Mouse (Mus musculus): ENCODE data around the gene Lfng. TPM values are rescaled to one million over a fixed set of nuclear protein-coding genes. Genes with fewer than 3 reads are reported as not detected.

Lfng gene
- polyA plus RNA-seq, 1 experiment from 2014 or later, result 32.3 TPM

DNA sequence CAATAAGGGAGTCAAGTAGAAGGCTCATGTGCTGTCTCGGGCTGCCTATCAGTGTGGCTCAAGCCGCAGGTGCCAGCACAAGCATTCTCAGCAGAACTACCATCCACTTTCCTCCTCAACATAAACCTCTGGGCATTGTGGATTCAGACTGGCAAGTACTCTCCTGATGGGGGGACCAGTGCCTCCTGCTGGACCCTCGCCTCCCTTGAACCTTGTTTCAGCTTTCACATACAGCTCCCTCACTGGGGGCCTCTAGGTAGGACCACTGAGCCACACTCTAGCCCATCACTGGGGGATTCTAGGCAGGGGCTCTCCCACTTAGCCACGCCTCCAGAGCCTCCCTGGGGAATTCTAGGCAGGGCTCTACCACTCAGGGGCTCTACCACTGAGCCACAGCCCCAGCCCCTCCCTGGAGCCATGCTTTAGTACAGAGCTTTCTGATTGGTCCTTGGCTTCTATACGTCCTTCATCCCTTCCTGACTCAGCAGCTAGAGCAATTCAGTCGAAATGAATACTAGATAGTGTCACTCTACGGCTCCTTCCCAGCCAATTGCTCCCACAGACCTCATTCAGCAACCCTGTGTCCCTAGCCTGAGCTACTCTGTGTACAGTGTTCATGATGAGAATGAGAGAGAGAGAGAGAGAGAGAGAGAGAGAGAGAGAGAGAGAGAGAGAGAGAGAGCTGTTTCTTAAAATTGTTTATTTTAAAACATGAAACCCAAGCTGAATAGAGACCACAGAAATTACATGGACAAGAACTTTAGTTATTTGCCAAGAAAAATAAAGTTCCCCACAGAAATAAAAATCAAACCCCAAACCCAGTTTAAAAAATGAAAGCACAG lies 13.0 kb downstream of the Lfng start:
- Histone ChIP-seq H3K9ac (no peak overlapping the region), H3K4me2 (no peak overlapping the region), H3K27ac (peak overlapping the region; percentile 51; the same call in 1 of the 2 replicates), H3K36me3 (peaks cover 40% of the 10 kb centered on the region), H3K4me1 (peaks cover 33% of the 10 kb centered on the region), H3K9me3 (replicated peaks) (no peaks in the 10 kb centered on the region), H3K4me3 (replicated peaks) (no peak overlapping the region), H3K27me3 (no peaks in the 10 kb centered on the region)
- ATAC-seq (replicated peaks; ENCODE audit: low FRiP score), result 0 out of 2 replicates have a peak, but pooled peaks have one; percentile 3
- WGBS, result 55% methylated on average over 7 of the region's 7 CpGs

DNA sequence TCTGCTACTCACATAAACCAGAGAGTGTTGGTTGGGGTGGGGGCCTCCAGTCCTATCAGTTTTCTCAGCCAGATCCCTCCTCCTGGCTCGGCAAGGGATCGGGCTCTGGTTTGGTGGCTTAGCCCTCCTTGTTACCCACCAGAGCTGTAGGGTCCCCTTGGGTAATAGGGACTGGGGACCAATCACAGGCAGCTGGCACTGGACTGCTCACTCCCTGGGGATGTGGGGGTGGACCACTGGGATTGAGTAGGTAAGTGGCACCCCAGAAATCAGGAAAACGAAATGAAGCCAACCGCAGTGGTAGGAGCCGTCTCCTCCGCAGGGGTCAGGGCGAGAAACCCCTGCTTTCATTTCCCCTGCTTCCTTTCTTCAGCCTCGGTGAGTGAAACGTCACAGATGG lies 14.0 kb downstream of the Lfng start:
- no peak overlapping the region for H3K9ac ChIP-seq
- peaks cover 32% of the 10 kb centered on the region for H3K4me1 ChIP-seq
- no peaks in the 10 kb centered on the region for H3K9me3 ChIP-seq (replicated peaks)
- no peak for ATAC-seq (replicated peaks; ENCODE audit: low FRiP score)
- peak overlapping the region; percentile 28; the same call in 1 of the 2 replicates for H3K27ac ChIP-seq
- no peaks in the 10 kb centered on the region for H3K27me3 ChIP-seq
- peaks cover 43% of the 10 kb centered on the region for H3K36me3 ChIP-seq
- H3K4me3 ChIP-seq (replicated peaks), result no peak overlapping the region
- WGBS, result 64% methylated on average over 9 of the region's 9 CpGs
- H3K4me2 ChIP-seq, result no peak overlapping the region

DNA sequence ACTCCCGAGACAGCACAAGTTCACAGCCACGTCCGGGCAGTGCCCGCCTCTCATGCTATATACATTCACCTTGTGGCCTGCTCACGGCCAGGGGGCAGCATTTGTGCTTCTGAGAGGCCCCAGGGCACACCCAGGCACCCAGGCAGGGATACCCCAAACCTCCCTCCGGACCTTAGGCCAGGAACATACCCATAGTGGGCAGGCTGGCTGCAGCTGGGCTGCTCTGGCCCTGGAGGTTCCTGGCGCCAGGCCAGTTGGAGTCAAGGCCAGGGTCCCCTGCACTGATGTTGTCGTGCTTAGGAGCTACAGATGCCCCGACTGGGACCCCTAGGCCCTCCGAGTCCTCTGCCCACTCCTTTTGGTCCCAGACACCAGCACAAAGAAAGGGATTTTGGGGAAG lies 14.4 kb downstream of the Lfng start:
- no peak overlapping the region for H3K9ac ChIP-seq
- H3K4me1 ChIP-seq, result peaks cover 32% of the 10 kb centered on the region
- H3K4me2 ChIP-seq, result no peak overlapping the region
- no peaks in the 10 kb centered on the region for H3K9me3 ChIP-seq (replicated peaks)
- WGBS, result 67% methylated on average over 10 of the region's 10 CpGs
- H3K36me3 ChIP-seq, result peaks cover 44% of the 10 kb centered on the region
- peak overlapping the region; percentile 28; the same call in 1 of the 2 replicates for H3K27ac ChIP-seq
- H3K27me3 ChIP-seq, result no peaks in the 10 kb centered on the region
- H3K4me3 ChIP-seq (replicated peaks), result no peak overlapping the region
- ATAC-seq (replicated peaks; ENCODE audit: low FRiP score), result no peak

DNA sequence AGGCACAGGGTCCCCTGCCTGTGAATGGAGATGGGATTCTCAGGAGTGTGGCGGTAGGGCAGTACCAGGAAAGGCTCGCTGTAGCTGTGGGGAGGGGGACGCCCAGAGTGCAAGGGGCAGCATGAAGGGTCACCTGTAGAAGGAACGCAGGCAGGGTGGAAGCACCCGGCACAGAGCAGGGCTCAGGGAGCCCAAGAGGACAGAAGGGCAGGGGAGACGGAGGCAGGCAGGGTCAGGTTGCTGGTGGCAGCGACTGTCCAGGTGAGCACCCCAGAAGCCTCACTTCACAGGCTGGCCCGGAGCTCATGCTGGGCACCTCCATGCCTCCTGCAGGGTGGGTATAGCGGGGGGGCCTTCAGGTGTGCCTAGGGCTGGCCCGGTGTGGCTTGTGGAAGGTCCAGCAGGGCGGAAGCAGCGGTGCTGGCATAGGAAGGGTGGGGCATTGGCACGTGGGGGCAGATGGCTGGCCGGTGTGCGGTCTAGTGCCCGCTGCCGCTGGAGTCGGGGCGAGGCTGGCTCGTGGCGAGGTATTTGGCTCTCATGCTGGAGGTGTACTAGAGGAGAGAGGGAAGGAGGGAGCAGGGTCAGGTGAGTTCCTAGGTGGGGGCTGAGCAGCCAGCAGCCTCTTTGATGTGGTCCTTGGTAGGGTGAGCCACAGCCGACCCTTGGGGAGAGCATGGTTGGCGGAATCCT lies 16.0 kb downstream of the Lfng start:
- WGBS, result 95% methylated on average over 23 of the region's 23 CpGs
- Histone ChIP-seq H3K9ac (no peak overlapping the region), H3K4me2 (no peak overlapping the region), H3K9me3 (replicated peaks) (no peaks in the 10 kb centered on the region), H3K36me3 (peaks cover 60% of the 10 kb centered on the region), H3K4me3 (replicated peaks) (no peak overlapping the region), H3K27ac (no peak overlapping the region), H3K4me1 (peaks cover 27% of the 10 kb centered on the region), H3K27me3 (no peaks in the 10 kb centered on the region)
- no peak for ATAC-seq (replicated peaks; ENCODE audit: low FRiP score)

DNA sequence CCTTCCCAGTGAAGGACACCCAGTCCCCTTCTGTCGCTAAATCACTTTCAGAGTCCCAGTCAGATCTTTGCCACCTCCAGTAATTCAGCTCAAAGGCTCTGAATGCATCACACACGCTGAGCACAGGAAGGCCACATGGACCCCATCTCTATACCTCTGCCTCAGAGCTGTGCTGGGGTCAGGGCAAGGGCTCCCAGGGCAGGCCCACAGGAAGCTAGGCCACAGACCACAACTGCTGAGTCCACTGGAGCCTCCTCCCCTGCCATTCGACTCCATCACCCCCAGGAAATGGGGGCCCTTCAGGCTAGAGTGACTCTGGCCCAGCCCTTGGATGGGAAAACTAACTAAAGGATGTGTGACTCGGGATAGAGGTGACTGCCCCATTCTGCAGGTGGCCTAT lies 16.7 kb downstream of the Lfng start:
- no peak overlapping the region for H3K4me3 ChIP-seq (replicated peaks)
- no peak overlapping the region for H3K9ac ChIP-seq
- H3K4me2 ChIP-seq, result no peak overlapping the region
- ATAC-seq (replicated peaks; ENCODE audit: low FRiP score), result no peak
- peaks cover 27% of the 10 kb centered on the region for H3K4me1 ChIP-seq
- peaks cover 67% of the 10 kb centered on the region for H3K36me3 ChIP-seq
- H3K27ac ChIP-seq, result no peak overlapping the region
- no peaks in the 10 kb centered on the region for H3K9me3 ChIP-seq (replicated peaks)
- 69% methylated on average over 4 of the region's 4 CpGs for WGBS
- no peaks in the 10 kb centered on the region for H3K27me3 ChIP-seq

DNA sequence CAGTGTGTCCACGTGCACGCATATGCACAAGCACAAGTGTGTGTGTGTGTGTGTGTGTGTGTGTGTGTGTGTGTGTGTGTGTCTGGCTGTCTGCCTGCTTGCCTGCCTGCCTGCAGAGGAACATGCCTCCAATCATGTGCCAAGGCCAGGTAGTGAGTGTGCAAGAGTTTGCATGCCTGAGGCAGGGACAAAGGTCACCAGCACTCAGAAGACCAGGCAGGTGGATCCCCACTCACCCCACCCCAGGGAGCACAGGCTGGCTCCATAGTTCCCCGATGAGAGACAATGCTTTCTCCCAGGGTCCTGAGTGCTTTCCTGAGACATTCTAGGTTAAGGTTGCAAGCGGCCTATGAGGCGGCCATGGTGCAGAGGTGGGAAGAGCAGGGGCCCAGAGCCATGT lies 17.1 kb downstream of the Lfng start:
- Histone ChIP-seq H3K27me3 (no peaks in the 10 kb centered on the region), H3K36me3 (peaks cover 71% of the 10 kb centered on the region), H3K27ac (no peak overlapping the region), H3K9ac (no peak overlapping the region), H3K4me2 (no peak overlapping the region), H3K4me3 (replicated peaks) (no peak overlapping the region), H3K4me1 (peaks cover 27% of the 10 kb centered on the region), H3K9me3 (replicated peaks) (no peaks in the 10 kb centered on the region)
- 92% methylated on average over 5 of the region's 5 CpGs for WGBS
- ATAC-seq (replicated peaks; ENCODE audit: low FRiP score), result no peak

DNA sequence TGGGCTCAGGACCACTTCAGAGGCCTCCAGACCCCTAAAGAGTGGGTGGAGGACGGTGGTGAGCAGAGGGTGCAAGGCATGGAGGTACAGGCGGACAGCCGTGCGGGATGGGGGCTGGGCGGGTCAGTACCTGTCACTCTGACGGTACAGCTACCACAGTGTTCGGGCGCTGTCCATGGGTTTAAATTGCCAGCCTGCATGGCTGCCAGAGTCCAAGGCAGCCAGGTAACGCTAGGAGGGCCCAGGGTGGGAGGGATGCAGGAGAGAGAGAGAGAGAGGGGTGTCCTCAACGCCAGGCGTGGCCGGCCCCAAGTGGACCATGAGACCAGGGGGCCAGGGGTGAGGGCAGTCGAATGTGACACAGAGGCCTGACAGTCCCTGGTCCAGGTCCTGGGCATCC lies 17.8 kb downstream of the Lfng start:
- Histone ChIP-seq H3K27ac (no peak overlapping the region), H3K4me3 (replicated peaks) (no peak overlapping the region), H3K36me3 (peaks cover 79% of the 10 kb centered on the region), H3K9me3 (replicated peaks) (no peaks in the 10 kb centered on the region), H3K9ac (no peak overlapping the region), H3K4me2 (no peak overlapping the region), H3K4me1 (peaks cover 20% of the 10 kb centered on the region), H3K27me3 (no peaks in the 10 kb centered on the region)
- no peak for ATAC-seq (replicated peaks; ENCODE audit: low FRiP score)
- 93% methylated on average over 13 of the region's 13 CpGs for WGBS

DNA sequence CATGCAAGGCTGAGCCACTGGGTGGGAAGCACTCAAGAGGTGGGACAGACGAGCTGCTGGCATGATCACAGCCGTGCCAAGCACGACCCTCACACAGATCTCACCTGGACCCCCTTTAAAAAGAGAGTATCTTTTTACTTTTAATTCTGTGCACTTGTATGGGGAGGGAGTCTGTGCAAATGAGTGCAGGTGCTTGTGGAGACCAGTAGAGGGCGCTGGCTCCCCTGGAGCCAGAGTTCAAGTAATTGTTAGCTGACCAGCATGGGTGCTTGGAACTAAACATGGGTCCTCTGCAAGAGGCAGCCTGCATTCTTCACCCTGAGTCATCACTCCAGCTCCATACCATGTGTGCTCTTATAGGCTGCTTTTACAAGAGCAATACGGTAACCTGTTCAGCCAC lies 20.5 kb downstream of the Lfng start:
- Histone ChIP-seq H3K9ac (no peak overlapping the region), H3K4me3 (replicated peaks) (no peak overlapping the region), H3K4me2 (no peak overlapping the region), H3K4me1 (peaks cover 3% of the 10 kb centered on the region; the same call in 1 of the 2 replicates), H3K27ac (no peak overlapping the region), H3K27me3 (no peaks in the 10 kb centered on the region), H3K36me3 (peaks cover 96% of the 10 kb centered on the region), H3K9me3 (replicated peaks) (no peaks in the 10 kb centered on the region)
- WGBS, result 92% methylated on average over 5 of the region's 5 CpGs
- no peak for ATAC-seq (replicated peaks; ENCODE audit: low FRiP score)

DNA sequence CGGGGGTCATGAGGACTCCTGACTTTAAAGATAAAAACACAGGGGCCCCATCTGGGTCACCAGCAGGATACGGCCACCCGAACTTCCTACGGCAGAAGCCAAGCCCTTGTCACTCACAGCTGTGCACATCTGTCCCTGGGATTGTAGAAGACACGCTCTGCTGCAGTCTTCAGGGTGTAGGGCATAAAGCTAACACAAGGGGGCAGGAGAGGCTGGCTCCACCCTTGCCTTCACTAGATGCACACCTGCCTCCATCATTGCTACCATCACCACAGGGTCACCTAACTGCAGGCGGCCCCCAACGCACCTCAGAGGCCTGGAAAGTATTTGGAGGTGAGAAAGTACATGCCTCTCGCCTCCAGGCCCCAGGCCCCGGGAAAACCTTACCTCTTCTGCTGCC lies 21.9 kb downstream of the Lfng start:
- Histone ChIP-seq H3K9me3 (replicated peaks) (no peaks in the 10 kb centered on the region), H3K27me3 (no peaks in the 10 kb centered on the region), H3K27ac (no peak overlapping the region), H3K9ac (no peak overlapping the region), H3K4me1 (peaks cover 3% of the 10 kb centered on the region; the same call in 1 of the 2 replicates), H3K4me3 (replicated peaks) (no peak overlapping the region), H3K4me2 (no peak overlapping the region), H3K36me3 (peaks cover 96% of the 10 kb centered on the region)
- WGBS, result 93% methylated on average over 9 of the region's 9 CpGs
- ATAC-seq (replicated peaks; ENCODE audit: low FRiP score), result no peak

DNA sequence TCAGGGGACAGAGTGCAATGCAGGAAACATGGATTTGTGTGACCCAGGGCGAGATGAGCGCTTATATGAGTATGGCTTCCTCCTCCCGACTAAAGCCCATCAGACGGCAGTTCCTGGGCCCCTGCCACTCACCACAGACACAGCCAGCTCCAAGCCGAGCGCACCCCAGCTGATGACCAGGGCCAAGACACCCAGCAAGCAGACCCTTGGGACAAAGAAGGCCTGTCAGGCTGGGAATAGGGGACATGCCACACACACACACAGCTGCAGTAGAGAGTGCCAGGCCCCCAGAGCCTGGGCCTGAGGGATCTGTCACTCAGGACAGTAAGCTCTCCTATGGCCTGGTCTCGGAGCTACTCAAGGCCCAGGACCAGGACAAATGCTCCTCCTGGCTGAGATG lies 26.3 kb downstream of the Lfng start:
- Histone ChIP-seq H3K9me3 (replicated peaks) (no peaks in the 10 kb centered on the region), H3K9ac (no peak overlapping the region), H3K27me3 (no peaks in the 10 kb centered on the region), H3K4me3 (replicated peaks) (no peak overlapping the region), H3K4me2 (no peak overlapping the region), H3K36me3 (peaks cover 98% of the 10 kb centered on the region), H3K27ac (no peak overlapping the region), H3K4me1 (peaks cover 13% of the 10 kb centered on the region; the same call in 1 of the 2 replicates)
- ATAC-seq (replicated peaks; ENCODE audit: low FRiP score), result no peak
- 88% methylated on average over 7 of the region's 7 CpGs for WGBS

DNA sequence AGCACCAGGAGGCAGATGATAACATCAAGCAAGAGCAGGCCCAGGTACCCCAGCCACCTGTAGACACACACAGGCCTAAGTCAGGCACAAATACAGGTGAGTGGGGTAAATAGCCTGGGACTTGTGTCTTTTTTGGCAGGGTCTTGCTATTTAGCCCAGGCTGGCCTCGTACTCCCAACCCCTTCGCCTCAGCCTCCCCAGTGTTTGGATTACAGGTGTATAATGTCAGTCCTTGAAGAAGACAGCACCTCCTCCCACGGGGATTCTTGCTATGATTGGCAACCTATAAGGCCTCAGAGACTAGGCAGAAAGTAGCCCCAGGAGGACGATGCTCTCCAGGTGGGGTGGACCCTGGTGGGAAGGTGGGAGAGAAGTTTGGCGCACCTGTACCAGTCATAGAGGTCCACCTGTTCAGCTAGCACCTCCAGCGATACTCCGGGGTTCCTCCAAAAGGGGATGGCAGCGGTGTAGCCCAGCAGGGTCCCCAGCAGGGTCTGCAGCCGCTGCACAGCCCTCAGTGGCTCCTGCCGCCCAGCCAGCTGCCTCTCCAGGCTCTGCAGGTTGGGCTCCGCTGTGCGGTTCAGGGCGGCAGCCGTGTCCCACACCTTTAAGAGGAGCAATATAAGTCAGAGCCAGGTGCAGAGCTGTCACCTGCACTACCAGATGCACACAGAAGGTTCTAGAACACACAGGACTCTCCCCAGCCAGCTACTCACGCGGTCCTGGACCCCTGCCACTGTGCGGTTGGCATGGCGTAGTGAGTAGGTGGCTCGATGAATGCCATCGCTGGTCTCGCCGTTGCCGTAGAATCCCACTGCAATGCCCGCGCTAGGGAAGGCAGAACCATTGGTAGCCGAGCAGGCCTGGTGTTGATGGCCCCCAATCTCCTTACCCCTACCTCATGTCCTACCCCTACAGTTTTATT lies 27.9 kb downstream of the Lfng start:
- Histone ChIP-seq H3K9me3 (replicated peaks) (no peaks in the 10 kb centered on the region), H3K4me3 (replicated peaks) (no peak overlapping the region), H3K4me2 (no peak overlapping the region), H3K9ac (no peak overlapping the region), H3K4me1 (peaks cover 18% of the 10 kb centered on the region; the same call in 1 of the 2 replicates), H3K36me3 (peaks cover 95% of the 10 kb centered on the region), H3K27me3 (no peaks in the 10 kb centered on the region), H3K27ac (no peak overlapping the region)
- 92% methylated on average over 26 of the region's 26 CpGs for WGBS
- ATAC-seq (replicated peaks; ENCODE audit: low FRiP score), result no peak
